Mouse (Mus musculus) hindbrain, embryonic 14.5 days (tissue): ENCODE data around the gene Nlk. TPM values are rescaled to one million over a fixed set of nuclear protein-coding genes. Genes with fewer than 3 reads are reported as not detected.

ENCODE experiments used
- ATAC-seq: fragments of 200-750 bp; cut with Nextera tagmentation; 2 replicates; pipeline ENCODE4 v1.8.0; 2017; ENCODE audit warnings: moderate number of reproducible peaks, mild to moderate bottlenecking, moderate TSS enrichment, moderate library complexity; ENCODE audit not compliant: low FRiP score
- DNase-seq: peaks from one replicate; pipeline ENCODE4 v3.0.0-alpha.2; 2015; ENCODE audit warnings: low spot score
- H3K27ac ChIP-seq: fragments of 300-500 bp; sonication (generic); 2 replicates; pipeline ENCODE4 v1.5.1; 2014; ENCODE audit warnings: mild to moderate bottlenecking, moderate library complexity
- H3K27me3 ChIP-seq: fragments of 300-500 bp; sonication (generic); 2 replicates; pipeline ENCODE4 v1.6.1; 2014; ENCODE audit warnings: mild to moderate bottlenecking, low read length, mixed read lengths; ENCODE audit not compliant: control insufficient read depth, insufficient read depth
- H3K36me3 ChIP-seq: fragments of 300-500 bp; sonication (generic); replicated peaks from 2 replicates; pipeline ENCODE4 v1.6.1; 2014; ENCODE audit not compliant: control insufficient read depth, insufficient read depth
- H3K4me1 ChIP-seq: fragments of 300-500 bp; sonication (generic); replicated peaks from 2 replicates; pipeline ENCODE4 v1.6.1; 2014; ENCODE audit warnings: antibody characterized with exemption, low read length, mixed read lengths; ENCODE audit not compliant: control insufficient read depth, insufficient read depth
- H3K4me2 ChIP-seq: fragments of 300-500 bp; sonication (generic); replicated peaks from 2 replicates; pipeline ENCODE4 v1.6.1; 2014; ENCODE audit warnings: mild to moderate bottlenecking, moderate library complexity
- H3K4me3 ChIP-seq: fragments of 300-500 bp; sonication (generic); replicated peaks from 2 replicates; pipeline ENCODE4 v1.5.1; 2014; ENCODE audit warnings: mild to moderate bottlenecking, low read length
- H3K9ac ChIP-seq: fragments of 300-500 bp; sonication (generic); 2 replicates; pipeline ENCODE4 v1.6.1; 2014
- H3K9me3 ChIP-seq: fragments of 300-500 bp; sonication (generic); 2 replicates; pipeline ENCODE4 v1.6.1; 2016; ENCODE audit warnings: low read length; ENCODE audit not compliant: control insufficient read depth
- WGBS: fragments of 180-500 bp; shearing (Covaris S2); extraction: QIAGEN DNeasy Blood & Tissue Kit; methylation state at CpG from one replicate; pipeline ENCODE4 v1.1.7; 2014; 5-methylcytosine and 5-hydroxymethylcytosine counted together
- polyA plus RNA-seq: library from polyadenylated mRNA; unstranded; fragments of >200 nt; fragmentation: Nextera tagmentation; extraction: Ambion mirVana; gene quantifications from 2 replicates; pipeline ENCODE4 v1.2.1, GENCODE M21; 2014

Nlk gene
- polyA plus RNA-seq, 1 experiment from 2014 or later: 29.3 TPM

GRCm38 (mm10) chr11:78730902-78731301 lies 33.7 kb upstream of the Nlk start:
- ATAC-seq (no peak), DNase-seq (no peak)
- Histone ChIP-seq H3K9ac (no peak overlapping the region), H3K4me2 (no peak overlapping the region), H3K36me3 (no peaks in the 10 kb centered on the region), H3K27me3 (no peaks in the 10 kb centered on the region), H3K4me3 (no peak overlapping the region), H3K4me1 (no peaks in the 10 kb centered on the region), H3K9me3 (no peaks in the 10 kb centered on the region), H3K27ac (no peak overlapping the region)
- 36% methylated on average over 2 of the region's 2 CpGs for WGBS

DNA sequence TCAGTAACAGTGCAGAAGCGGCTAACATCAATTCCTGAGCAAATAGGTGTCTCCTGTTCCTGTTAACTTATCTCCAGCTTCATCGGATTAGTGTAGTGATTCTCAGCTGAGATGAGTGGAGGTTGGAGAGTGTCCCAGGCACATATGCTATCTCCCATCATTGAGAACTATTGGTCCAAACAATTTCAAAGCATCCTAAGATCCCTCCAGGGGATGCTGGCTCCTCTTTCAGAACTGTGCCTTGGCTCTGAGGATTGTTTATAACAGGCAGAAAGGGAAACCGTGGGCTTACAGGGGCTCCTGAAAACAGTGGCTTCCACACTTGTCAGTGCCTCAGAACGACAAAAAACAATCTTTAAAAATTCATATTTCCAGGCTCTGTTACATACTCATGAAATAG lies 30.9 kb upstream of the Nlk start:
- WGBS: 80% methylated on average over 4 of the region's 4 CpGs
- no peak for ATAC-seq
- Histone ChIP-seq H3K4me3 (no peak overlapping the region), H3K27ac (no peak overlapping the region), H3K36me3 (no peaks in the 10 kb centered on the region), H3K27me3 (no peaks in the 10 kb centered on the region), H3K9ac (no peak overlapping the region), H3K4me1 (no peaks in the 10 kb centered on the region), H3K9me3 (no peaks in the 10 kb centered on the region), H3K4me2 (no peak overlapping the region)
- no peak for DNase-seq

- Histone ChIP-seq H3K4me2 (no peak overlapping the region), H3K4me1 (no peaks in the 10 kb centered on the region), H3K4me3 (no peak overlapping the region), H3K9ac (no peak overlapping the region), H3K36me3 (no peaks in the 10 kb centered on the region), H3K27ac (no peak overlapping the region), H3K9me3 (no peaks in the 10 kb centered on the region), H3K27me3 (no peaks in the 10 kb centered on the region)
- DNase-seq: no peak
- no peak for ATAC-seq
- 87% methylated on average over 3 of the region's 3 CpGs for WGBS
Measured at GRCm38 (mm10) chr11:78726366-78726765, 29.2 kb upstream of the Nlk start.

- no peak overlapping the region for H3K4me3 ChIP-seq
- H3K9me3 ChIP-seq: no peaks in the 10 kb centered on the region
- no peaks in the 10 kb centered on the region for H3K4me1 ChIP-seq
- DNase-seq (no peak), ATAC-seq (no peak)
- no peak overlapping the region for H3K4me2 ChIP-seq
- no peak overlapping the region for H3K27ac ChIP-seq
- no peaks in the 10 kb centered on the region for H3K36me3 ChIP-seq
- 79% methylated on average over 1 of the region's 1 CpGs for WGBS
- H3K27me3 ChIP-seq: no peaks in the 10 kb centered on the region
- no peak overlapping the region for H3K9ac ChIP-seq
Measured at GRCm38 (mm10) chr11:78724792-78725191, 27.6 kb upstream of the Nlk start.

DNA sequence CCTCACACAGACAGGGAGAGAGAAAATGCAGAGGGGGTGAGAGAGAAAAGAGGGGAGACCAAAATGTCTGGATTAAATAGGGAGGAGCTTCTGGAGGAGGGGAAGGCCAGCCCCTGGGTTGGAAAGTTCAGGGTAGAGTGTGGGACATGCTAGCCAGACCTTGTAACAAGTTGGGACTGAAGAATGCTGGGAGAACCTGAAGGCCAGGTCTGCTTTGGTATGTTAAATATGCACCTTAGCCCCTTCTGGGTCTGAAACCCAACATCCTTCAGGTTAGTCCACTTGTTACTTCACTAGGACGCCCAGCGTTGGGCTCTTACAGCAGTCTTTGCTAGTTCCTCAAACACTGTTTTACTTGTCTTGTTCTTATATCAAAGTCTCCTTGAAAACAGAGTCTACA lies 24.2 kb upstream of the Nlk start:
- Histone ChIP-seq H3K4me3 (no peak overlapping the region), H3K9ac (no peak overlapping the region), H3K36me3 (no peaks in the 10 kb centered on the region), H3K4me1 (no peaks in the 10 kb centered on the region), H3K27me3 (no peaks in the 10 kb centered on the region), H3K27ac (no peak overlapping the region), H3K4me2 (no peak overlapping the region), H3K9me3 (no peaks in the 10 kb centered on the region)
- ATAC-seq: no peak
- DNase-seq: no peak
- WGBS: 89% methylated on average over 2 of the region's 2 CpGs

GRCm38 (mm10) chr11:78717655-78718054 lies 20.5 kb upstream of the Nlk start:
- H3K27ac ChIP-seq: no peak overlapping the region
- H3K9ac ChIP-seq: no peak overlapping the region
- no peaks in the 10 kb centered on the region for H3K27me3 ChIP-seq
- WGBS: 68% methylated on average over 4 of the region's 4 CpGs
- no peak for DNase-seq
- H3K36me3 ChIP-seq: no peaks in the 10 kb centered on the region
- no peaks in the 10 kb centered on the region for H3K4me1 ChIP-seq
- no peak overlapping the region for H3K4me2 ChIP-seq
- H3K4me3 ChIP-seq: no peak overlapping the region
- no peak for ATAC-seq
- H3K9me3 ChIP-seq: no peaks in the 10 kb centered on the region

DNA sequence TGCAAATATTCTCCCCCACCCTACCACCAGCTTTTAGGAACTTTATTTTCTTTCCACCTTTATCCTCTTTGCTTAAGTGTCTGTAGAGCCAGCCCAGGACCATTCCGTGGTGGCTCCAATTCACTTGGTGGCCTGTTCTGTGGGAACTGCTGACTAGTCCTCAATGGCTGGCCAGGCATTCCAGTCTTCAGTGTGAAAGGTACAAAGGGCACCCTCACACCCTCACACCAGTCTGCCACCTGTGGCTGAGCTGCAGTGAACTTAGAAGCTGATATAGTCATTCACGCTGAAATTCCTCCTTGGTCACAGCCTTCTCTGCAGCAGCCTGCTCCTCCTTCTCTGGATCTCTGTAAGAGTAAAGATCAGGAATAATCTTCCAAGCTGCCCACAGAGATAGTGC lies 11.5 kb upstream of the Nlk start:
- H3K9me3 ChIP-seq: no peaks in the 10 kb centered on the region
- H3K4me1 ChIP-seq: no peaks in the 10 kb centered on the region
- no peak for DNase-seq
- ATAC-seq: no peak
- H3K36me3 ChIP-seq: no peaks in the 10 kb centered on the region
- H3K27me3 ChIP-seq: no peaks in the 10 kb centered on the region
- no peak overlapping the region for H3K4me2 ChIP-seq
- no peak overlapping the region for H3K27ac ChIP-seq
- WGBS: 86% methylated on average over 2 of the region's 2 CpGs
- no peak overlapping the region for H3K4me3 ChIP-seq
- H3K9ac ChIP-seq: no peak overlapping the region

- Histone ChIP-seq H3K27ac (no peak overlapping the region), H3K4me1 (no peaks in the 10 kb centered on the region), H3K9ac (no peak overlapping the region), H3K36me3 (no peaks in the 10 kb centered on the region), H3K27me3 (no peaks in the 10 kb centered on the region), H3K4me3 (no peak overlapping the region), H3K9me3 (no peaks in the 10 kb centered on the region), H3K4me2 (no peak overlapping the region)
- ATAC-seq (no peak), DNase-seq (no peak)
Measured at GRCm38 (mm10) chr11:78706026-78706425, 8.9 kb upstream of the Nlk start.

- no peaks in the 10 kb centered on the region for H3K36me3 ChIP-seq
- no peaks in the 10 kb centered on the region for H3K9me3 ChIP-seq
- H3K4me2 ChIP-seq: no peak overlapping the region
- H3K4me3 ChIP-seq: no peak overlapping the region
- no peak overlapping the region for H3K9ac ChIP-seq
- H3K27me3 ChIP-seq: no peaks in the 10 kb centered on the region
- ATAC-seq: no peak
- WGBS: 83% methylated on average over 5 of the region's 5 CpGs
- no peak overlapping the region for H3K27ac ChIP-seq
- DNase-seq: no peak
- H3K4me1 ChIP-seq: no peaks in the 10 kb centered on the region
Measured at GRCm38 (mm10) chr11:78703085-78703484, 5.9 kb upstream of the Nlk start.

- no peaks in the 10 kb centered on the region for H3K9me3 ChIP-seq
- no peaks in the 10 kb centered on the region for H3K27me3 ChIP-seq
- WGBS: 62% methylated on average over 3 of the region's 3 CpGs
- H3K9ac ChIP-seq: no peak overlapping the region
- no peak overlapping the region for H3K27ac ChIP-seq
- no peaks in the 10 kb centered on the region for H3K4me1 ChIP-seq
- no peaks in the 10 kb centered on the region for H3K36me3 ChIP-seq
- ATAC-seq (no peak), DNase-seq (no peak)
- H3K4me3 ChIP-seq: no peak overlapping the region
- H3K4me2 ChIP-seq: no peak overlapping the region
Measured at GRCm38 (mm10) chr11:78702319-78702718, 5.1 kb upstream of the Nlk start.
